Mouse (Mus musculus): ENCODE data around the gene Mesp2.

GRCm38 (mm10) chr7:79856305-79856704 is 45.8 kb downstream of the Mesp2 start:
- TF ChIP-seq CTCF (conservative IDR thresholded peaks at IDR 0.05; ENCODE audit: low read length) (no peak), NANOG (IDR thresholded peaks at IDR 0.05; ENCODE audit: borderline replicate concordance, low read length) (no peak)

All from E14TG2a.4 (cell line).